Mouse (Mus musculus): ENCODE measurements around the gene Chd8. TPM values are rescaled to one million over a fixed set of nuclear protein-coding genes. Genes with fewer than 3 reads are reported as not detected.

Chd8 gene
- total and polyA plus RNA-seq, 3 experiments: 17.3 to 96.8 (median 49.2) TPM

- no peak; the same call in 1 of the 2 replicates for TF ChIP-seq CHD1 (IDR thresholded peaks at IDR 0.05; ENCODE audit: low read depth, low read length)
Observed at GRCm38 (mm10) chr14:52257484-52258213, at the start of gene Chd8 (continued).

- no peak overlapping the region for H3K27ac ChIP-seq (ENCODE audit: insufficient read depth, low read depth)
- in situ Hi-C loops (cut with MboI; ENCODE audit: low pct_ligation_motif_present, low pct_unique_long_range_greater_than_20kb, low sequenced_read_pairs): no loop called here
- DNase-seq (ENCODE audit: extremely low read depth): no peak
- H3K27me3 ChIP-seq (replicated peaks): no peaks in the 10 kb centered on the region
- H3K9me3 ChIP-seq (replicated peaks; ENCODE audit: low read length): no peaks in the 10 kb centered on the region
- no peak overlapping the region for H3K9ac ChIP-seq (ENCODE audit: insufficient read depth, low read depth)
- no peak for TF ChIP-seq PAX5 (IDR thresholded peaks at IDR 0.05; ENCODE audit: low read length)
- TF ChIP-seq MXI1 (IDR thresholded peaks at IDR 0.05; ENCODE audit: low read depth, low read length): no peak
- TF ChIP-seq KAT2A (IDR thresholded peaks at IDR 0.05; ENCODE audit: insufficient replicate concordance, low read length): no peak
- no peak for TF ChIP-seq POLR2A (IDR thresholded peaks at IDR 0.05; ENCODE audit: low read depth, low read length)
- no peak for TF ChIP-seq ZKSCAN1 (IDR thresholded peaks at IDR 0.05; ENCODE audit: borderline replicate concordance, low read depth, low read length)
- TF ChIP-seq CTCF (conservative IDR thresholded peaks at IDR 0.05 in 1 of 2, IDR thresholded peaks at IDR 0.05 in 1 of 2; ENCODE audit: low read depth in 2 of 2, low read length in 2 of 2): no peak
- TF ChIP-seq TCF12 (IDR thresholded peaks at IDR 0.05; ENCODE audit: low read depth, low read length): no peak
- no peak for TF ChIP-seq MAFK (IDR thresholded peaks at IDR 0.05; ENCODE audit: insufficient replicate concordance, low read length)
- peaks cover 2 to 18% of the 10 kb centered on the region in 2 experiments for H3K36me3 ChIP-seq (replicated peaks in 1 of 2; ENCODE audit: control insufficient read depth in 1 of 2, insufficient read depth in 1 of 2, low read length in 1 of 2)
- H3K4me3 ChIP-seq (replicated peaks in 1 of 3; ENCODE audit: low read depth in 2 of 3, low read length in 2 of 3, poor library complexity in 1 of 3): peak overlapping the region in 1 of 3 experiments; percentile 53
- peaks cover 0 to 22% of the 10 kb centered on the region in 2 experiments; a peak in 1 of 4 replicates for H3K4me1 ChIP-seq (ENCODE audit: control insufficient read depth in 1 of 2, insufficient read depth in 2 of 2)
- dilution Hi-C loops (cut with MboI; ENCODE audit: extremely low pct_ligation_motif_present, extremely low pct_unique_long_range_greater_than_20kb, low sequenced_read_pairs): no loop called here
- H3K79me2 ChIP-seq (replicated peaks; ENCODE audit: control insufficient read depth, extremely low read depth, insufficient read depth, poor library complexity, severe bottlenecking): peaks cover 29% of the 10 kb centered on the region
- H3K4me2 ChIP-seq (ENCODE audit: insufficient read depth, low read depth, poor library complexity, severe bottlenecking): peak overlapping the region; percentile 82
Observed at GRCm38 (mm10) chr14:52306100-52306499, 48.5 kb upstream of the Chd8 start.

GRCm38 (mm10) chr14:52304644-52305271 lies 47.2 kb upstream of the Chd8 start, which contains the start of gene Mettl3:
Mettl3 (minus strand) TSS chr14:52305128.
- dilution Hi-C loops (cut with MboI; ENCODE audit: extremely low pct_ligation_motif_present, extremely low pct_unique_long_range_greater_than_20kb, low sequenced_read_pairs): no loop called here
- H3K4me1 ChIP-seq (ENCODE audit: control insufficient read depth in 1 of 2, insufficient read depth in 2 of 2): peaks cover 0 to 22% of the 10 kb centered on the region in 2 experiments; a peak in 1 of 4 replicates
- TF ChIP-seq POLR2A (IDR thresholded peaks at IDR 0.05; ENCODE audit: low read depth, low read length) (peak; percentile 92), POLR2AphosphoS2 (IDR thresholded peaks at IDR 0.05; ENCODE audit: low read depth, low read length) (peak; percentile 90), ZKSCAN1 (IDR thresholded peaks at IDR 0.05; ENCODE audit: borderline replicate concordance, low read depth, low read length) (no peak), HCFC1 (IDR thresholded peaks at IDR 0.05; ENCODE audit: low read depth, low read length) (peak; percentile 100), RCOR1 (conservative IDR thresholded peaks at IDR 0.05; ENCODE audit: low read depth, low read length) (peak; percentile 97), JUN (IDR thresholded peaks at IDR 0.05; ENCODE audit: insufficient read depth, low read depth, low read length) (no peak), SIN3A (IDR thresholded peaks at IDR 0.05; ENCODE audit: low read length) (peak; percentile 96), SMC3 (IDR thresholded peaks at IDR 0.05; ENCODE audit: low read depth, low read length) (no peak), MEF2A (IDR thresholded peaks at IDR 0.05; ENCODE audit: borderline replicate concordance, low read depth, low read length) (peak; percentile 37; the same call in 1 of the 2 replicates), KAT2A (IDR thresholded peaks at IDR 0.05; ENCODE audit: insufficient replicate concordance, low read length) (peak; percentile 96), MYC (IDR thresholded peaks at IDR 0.05; ENCODE audit: low read depth, low read length) (peak; percentile 88), TCF12 (IDR thresholded peaks at IDR 0.05; ENCODE audit: low read depth, low read length) (peak; percentile 77), MAZ (IDR thresholded peaks at IDR 0.05; ENCODE audit: low read depth, low read length) (no peak), ELF1 (IDR thresholded peaks at IDR 0.05; ENCODE audit: low read depth, low read length) (peak; percentile 96), UBTF (IDR thresholded peaks at IDR 0.05; ENCODE audit: low read depth, low read length) (peak; percentile 82), EP300 (IDR thresholded peaks at IDR 0.05; ENCODE audit: low read length) (no peak), E2F4 (IDR thresholded peaks at IDR 0.05; ENCODE audit: insufficient replicate concordance, low read depth, low read length) (no peak), NELFE (IDR thresholded peaks at IDR 0.05; ENCODE audit: low read depth, low read length) (peak; percentile 88), ZC3H11A (IDR thresholded peaks at IDR 0.05; ENCODE audit: low read depth, low read length) (no peak), GABPA (IDR thresholded peaks at IDR 0.05; ENCODE audit: insufficient replicate concordance, low read depth, low read length) (peak; percentile 62; the same call in 1 of the 2 replicates), CHD1 (IDR thresholded peaks at IDR 0.05; ENCODE audit: low read depth, low read length) (no peak; the same call in 1 of the 2 replicates), MAFK (IDR thresholded peaks at IDR 0.05; ENCODE audit: insufficient replicate concordance, low read length) (no peak), NRF1 (IDR thresholded peaks at IDR 0.05; ENCODE audit: low read depth, low read length) (peak; percentile 87)

More at GRCm38 (mm10) chr14:52304644-52305271, 47.2 kb upstream of the Chd8 start, which contains the start of gene Mettl3:
- in situ Hi-C loops (cut with MboI; ENCODE audit: low pct_ligation_motif_present, low pct_unique_long_range_greater_than_20kb, low sequenced_read_pairs): no loop called here
- H3K36me3 ChIP-seq (replicated peaks in 1 of 2; ENCODE audit: control insufficient read depth in 1 of 2, insufficient read depth in 1 of 2, low read length in 1 of 2): peaks cover 9 to 25% of the 10 kb centered on the region in 2 experiments
- peak within 1 kb of the TSS; percentile 89 for H3K27ac ChIP-seq (ENCODE audit: insufficient read depth, low read depth)
- no peaks in the 10 kb centered on the region for H3K9me3 ChIP-seq (replicated peaks; ENCODE audit: low read length)
- H3K79me2 ChIP-seq (replicated peaks; ENCODE audit: control insufficient read depth, extremely low read depth, insufficient read depth, poor library complexity, severe bottlenecking): peaks cover 29% of the 10 kb centered on the region
- H3K4me3 ChIP-seq (replicated peaks in 1 of 3; ENCODE audit: low read depth in 2 of 3, low read length in 2 of 3, poor library complexity in 1 of 3): peak within 1 kb of the TSS; percentile 67 to 95 (median 79)
- no peaks in the 10 kb centered on the region for H3K27me3 ChIP-seq (replicated peaks)
- DNase-seq (ENCODE audit: extremely low read depth): peak; percentile 98
- peak within 1 kb of the TSS; percentile 99 for H3K4me2 ChIP-seq (ENCODE audit: insufficient read depth, low read depth, poor library complexity, severe bottlenecking)
- H3K9ac ChIP-seq (ENCODE audit: insufficient read depth, low read depth): peak within 1 kb of the TSS; percentile 95

All from CH12.LX (cell line).